Mouse (Mus musculus) ovary, adult 18-20 months (tissue): ENCODE measurements around the gene Mllt10.

Experiments used
- DNase-seq: peaks from one replicate; pipeline ENCODE4 v3.0.0; 2022; ENCODE audit warnings: low spot score, mixed read lengths

The Mllt10 gene

GRCm38 (mm10) chr2:18051831-18052170 is 3.2 kb upstream of the Mllt10 start:
- DNase-seq: no peak

GRCm38 (mm10) chr2:18052581-18052980 is 2.5 kb upstream of the Mllt10 start:
- DNase-seq: no peak

- no peak for DNase-seq
These were observed 1.6 kb upstream of the Mllt10 start for GRCm38 (mm10) chr2:18053243-18053950.

GRCm38 (mm10) chr2:18053951-18054530 is 996 bp upstream of the Mllt10 start:
- DNase-seq: peak; percentile 67

GRCm38 (mm10) chr2:18055929-18056785 is 1.1 kb downstream of the Mllt10 start:
- DNase-seq: peak; percentile 95

- DNase-seq: peak; percentile 99
These were observed 1.8 kb downstream of the Mllt10 start for GRCm38 (mm10) chr2:18056786-18057255.

- peak; percentile 54 for DNase-seq
These were observed 2.5 kb downstream of the Mllt10 start for GRCm38 (mm10) chr2:18057336-18058145.

GRCm38 (mm10) chr2:18058146-18058708 is 3.2 kb downstream of the Mllt10 start:
- DNase-seq: no peak

GRCm38 (mm10) chr2:18059063-18059462 is 4.0 kb downstream of the Mllt10 start:
- DNase-seq: no peak

GRCm38 (mm10) chr2:18059891-18060290 is 4.9 kb downstream of the Mllt10 start:
- no peak for DNase-seq

- no peak for DNase-seq
These were observed 5.4 kb downstream of the Mllt10 start for GRCm38 (mm10) chr2:18060396-18060795.

- peak; percentile 41 for DNase-seq
These were observed 8.8 kb downstream of the Mllt10 start for GRCm38 (mm10) chr2:18063763-18064251.

GRCm38 (mm10) chr2:18064356-18064858 is 9.4 kb downstream of the Mllt10 start:
- DNase-seq: peak; percentile 91

GRCm38 (mm10) chr2:18064941-18065707 is 10.1 kb downstream of the Mllt10 start:
- DNase-seq: peak; percentile 48

- no peak for DNase-seq
These were observed 10.6 kb downstream of the Mllt10 start for GRCm38 (mm10) chr2:18065708-18066030.

GRCm38 (mm10) chr2:18066436-18066835 is 11.4 kb downstream of the Mllt10 start:
- no peak for DNase-seq

GRCm38 (mm10) chr2:18068071-18068796 is 13.2 kb downstream of the Mllt10 start:
- no peak for DNase-seq

GRCm38 (mm10) chr2:18071947-18072346 is 16.9 kb downstream of the Mllt10 start:
- DNase-seq: no peak

GRCm38 (mm10) chr2:18080182-18080860 is 25.3 kb downstream of the Mllt10 start:
- no peak for DNase-seq
